Mouse (Mus musculus): ENCODE results near the gene Ak7. TPM values are rescaled to one million over a fixed set of nuclear protein-coding genes. Genes with fewer than 3 reads are reported as not detected.
A peak's percentile ranks its signal among the peaks of the same experiment; 100 is the strongest.

Ak7 gene
- polyA plus RNA-seq, 1 experiment from 2014 or later = 0.09 TPM

- no peak for ATAC-seq (ENCODE audit: insufficient number of reproducible peaks, insufficient read depth, low FRiP score, low TSS enrichment, low read depth)
- no peaks in the 10 kb centered on the region for H3K4me1 ChIP-seq (replicated peaks)
- H3K36me3 ChIP-seq = no peaks in the 10 kb centered on the region
- peaks cover 4% of the 10 kb centered on the region; the same call in 1 of the 2 replicates for H3K9me3 ChIP-seq
- H3K9ac ChIP-seq (replicated peaks) = no peak overlapping the region
- no peaks in the 10 kb centered on the region for H3K27me3 ChIP-seq
- no peak overlapping the region for H3K4me3 ChIP-seq (replicated peaks)
- 81% methylated on average over 2 of the region's 2 CpGs for WGBS
- no peak overlapping the region for H3K4me2 ChIP-seq
- no peak overlapping the region for H3K27ac ChIP-seq
Measured at GRCm38 (mm10) chr12:105758911-105759310, 53.1 kb downstream of the Ak7 start.

- no peak overlapping the region for H3K4me3 ChIP-seq (replicated peaks)
- H3K9me3 ChIP-seq = peaks cover under 1% of the 10 kb centered on the region; the same call in 1 of the 2 replicates
- no peak overlapping the region for H3K4me2 ChIP-seq
- WGBS = 24% methylated on average over 10 of the region's 10 CpGs
- no peaks in the 10 kb centered on the region for H3K36me3 ChIP-seq
- no peaks in the 10 kb centered on the region for H3K4me1 ChIP-seq (replicated peaks)
- no peak overlapping the region for H3K9ac ChIP-seq (replicated peaks)
- ATAC-seq (ENCODE audit: insufficient number of reproducible peaks, insufficient read depth, low FRiP score, low TSS enrichment, low read depth) = no peak
- no peak overlapping the region for H3K27ac ChIP-seq
- no peaks in the 10 kb centered on the region for H3K27me3 ChIP-seq
Measured at GRCm38 (mm10) chr12:105759849-105760478, 54.2 kb downstream of the Ak7 start.

GRCm38 (mm10) chr12:105761171-105761570, 55.4 kb downstream of the Ak7 start:
- no peak for ATAC-seq (ENCODE audit: insufficient number of reproducible peaks, insufficient read depth, low FRiP score, low TSS enrichment, low read depth)
- no peaks in the 10 kb centered on the region for H3K9me3 ChIP-seq
- no peaks in the 10 kb centered on the region for H3K4me1 ChIP-seq (replicated peaks)
- no peak overlapping the region for H3K27ac ChIP-seq
- no peaks in the 10 kb centered on the region for H3K27me3 ChIP-seq
- WGBS = 78% methylated on average over 11 of the region's 11 CpGs
- no peak overlapping the region for H3K4me2 ChIP-seq
- H3K9ac ChIP-seq (replicated peaks) = no peak overlapping the region
- H3K4me3 ChIP-seq (replicated peaks) = no peak overlapping the region
- H3K36me3 ChIP-seq = no peaks in the 10 kb centered on the region

- Histone ChIP-seq H3K27ac (no peak overlapping the region), H3K4me1 (replicated peaks) (no peaks in the 10 kb centered on the region), H3K4me3 (replicated peaks) (no peak overlapping the region), H3K36me3 (no peaks in the 10 kb centered on the region), H3K27me3 (no peaks in the 10 kb centered on the region), H3K4me2 (no peak overlapping the region), H3K9me3 (no peaks in the 10 kb centered on the region), H3K9ac (replicated peaks) (no peak overlapping the region)
- ATAC-seq (ENCODE audit: insufficient number of reproducible peaks, insufficient read depth, low FRiP score, low TSS enrichment, low read depth) = no peak
- WGBS = 70% methylated on average over 3 of the region's 3 CpGs
Measured at GRCm38 (mm10) chr12:105761629-105762028, 55.9 kb downstream of the Ak7 start.

DNA sequence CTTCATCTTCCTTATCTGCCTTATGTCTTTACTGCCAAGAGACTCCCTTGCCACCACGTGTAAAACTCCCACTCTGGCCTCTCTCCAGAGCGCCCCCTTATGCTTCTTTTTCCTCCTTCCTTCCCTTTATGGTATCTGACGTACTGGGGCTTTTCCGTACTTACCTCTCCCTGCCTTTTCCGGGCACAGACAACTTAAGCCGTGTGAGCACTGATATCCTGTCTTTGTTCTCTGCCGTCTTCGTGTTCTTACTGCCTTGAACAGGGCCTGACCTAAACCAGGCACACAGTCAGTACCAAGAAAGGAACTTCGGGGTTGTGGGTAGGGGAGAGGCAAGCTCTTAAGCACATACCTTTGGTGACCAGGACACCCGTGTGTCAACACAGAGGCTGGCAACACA, 63.9 kb downstream of the Ak7 start:
- no peak overlapping the region for H3K4me3 ChIP-seq (replicated peaks)
- no peaks in the 10 kb centered on the region for H3K27me3 ChIP-seq
- 78% methylated on average over 10 of the region's 10 CpGs for WGBS
- no peak for ATAC-seq (ENCODE audit: insufficient number of reproducible peaks, insufficient read depth, low FRiP score, low TSS enrichment, low read depth)
- no peaks in the 10 kb centered on the region for H3K9me3 ChIP-seq
- H3K36me3 ChIP-seq = no peaks in the 10 kb centered on the region
- no peak overlapping the region for H3K4me2 ChIP-seq
- H3K27ac ChIP-seq = no peak overlapping the region
- no peak overlapping the region for H3K9ac ChIP-seq (replicated peaks)
- H3K4me1 ChIP-seq (replicated peaks) = no peaks in the 10 kb centered on the region

DNA sequence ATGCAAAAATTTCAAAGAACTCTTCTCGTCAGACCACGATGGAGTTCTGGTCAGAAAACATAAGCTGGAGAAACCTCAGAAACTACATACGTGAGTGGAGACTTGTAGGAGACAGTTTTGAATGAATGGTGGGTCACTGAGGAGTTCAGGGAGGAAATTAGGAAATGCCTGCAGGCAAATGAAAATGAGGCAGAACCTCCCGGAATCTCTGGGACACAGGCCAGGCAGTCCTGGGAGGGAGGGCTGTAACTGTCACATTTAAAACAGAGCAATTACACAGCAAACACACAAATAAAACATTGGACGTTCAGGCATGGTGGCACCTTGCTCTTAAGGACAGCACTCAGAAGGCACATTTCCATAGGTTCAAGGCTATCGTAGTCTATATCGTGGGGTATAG, 69.1 kb downstream of the Ak7 start:
- no peak for ATAC-seq (ENCODE audit: insufficient number of reproducible peaks, insufficient read depth, low FRiP score, low TSS enrichment, low read depth)
- H3K9ac ChIP-seq (replicated peaks) = no peak overlapping the region
- no peak overlapping the region for H3K4me2 ChIP-seq
- H3K36me3 ChIP-seq = no peaks in the 10 kb centered on the region
- no peaks in the 10 kb centered on the region for H3K9me3 ChIP-seq
- H3K27ac ChIP-seq = no peak overlapping the region
- H3K4me1 ChIP-seq (replicated peaks) = no peaks in the 10 kb centered on the region
- 72% methylated on average over 7 of the region's 7 CpGs for WGBS
- no peaks in the 10 kb centered on the region for H3K27me3 ChIP-seq
- H3K4me3 ChIP-seq (replicated peaks) = no peak overlapping the region

DNA sequence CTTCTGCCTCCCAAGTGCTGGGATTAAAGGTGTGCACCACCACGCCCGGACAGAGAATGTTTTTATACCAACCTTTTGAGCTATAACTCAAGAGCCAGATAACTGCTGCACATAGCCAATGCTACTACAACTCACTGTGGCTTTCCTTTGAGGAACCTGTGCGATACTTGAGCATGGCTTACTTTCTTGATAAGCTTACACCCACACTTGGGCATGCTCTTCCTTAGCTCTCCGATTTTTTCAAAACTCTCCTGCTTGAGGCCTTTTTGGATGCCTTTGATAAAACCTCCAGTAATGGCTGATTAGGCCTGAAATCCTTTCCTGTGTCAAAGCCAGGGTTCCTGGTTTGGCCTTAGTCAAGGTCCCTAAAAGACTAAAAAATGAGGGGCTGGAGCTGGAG, 71.9 kb downstream of the Ak7 start:
- H3K27ac ChIP-seq = no peak overlapping the region
- H3K4me3 ChIP-seq (replicated peaks) = no peak overlapping the region
- no peak for ATAC-seq (ENCODE audit: insufficient number of reproducible peaks, insufficient read depth, low FRiP score, low TSS enrichment, low read depth)
- no peaks in the 10 kb centered on the region for H3K36me3 ChIP-seq
- no peaks in the 10 kb centered on the region for H3K27me3 ChIP-seq
- H3K9me3 ChIP-seq = no peaks in the 10 kb centered on the region
- H3K9ac ChIP-seq (replicated peaks) = no peak overlapping the region
- no peaks in the 10 kb centered on the region for H3K4me1 ChIP-seq (replicated peaks)
- 89% methylated on average over 4 of the region's 4 CpGs for WGBS
- H3K4me2 ChIP-seq = no peak overlapping the region

DNA sequence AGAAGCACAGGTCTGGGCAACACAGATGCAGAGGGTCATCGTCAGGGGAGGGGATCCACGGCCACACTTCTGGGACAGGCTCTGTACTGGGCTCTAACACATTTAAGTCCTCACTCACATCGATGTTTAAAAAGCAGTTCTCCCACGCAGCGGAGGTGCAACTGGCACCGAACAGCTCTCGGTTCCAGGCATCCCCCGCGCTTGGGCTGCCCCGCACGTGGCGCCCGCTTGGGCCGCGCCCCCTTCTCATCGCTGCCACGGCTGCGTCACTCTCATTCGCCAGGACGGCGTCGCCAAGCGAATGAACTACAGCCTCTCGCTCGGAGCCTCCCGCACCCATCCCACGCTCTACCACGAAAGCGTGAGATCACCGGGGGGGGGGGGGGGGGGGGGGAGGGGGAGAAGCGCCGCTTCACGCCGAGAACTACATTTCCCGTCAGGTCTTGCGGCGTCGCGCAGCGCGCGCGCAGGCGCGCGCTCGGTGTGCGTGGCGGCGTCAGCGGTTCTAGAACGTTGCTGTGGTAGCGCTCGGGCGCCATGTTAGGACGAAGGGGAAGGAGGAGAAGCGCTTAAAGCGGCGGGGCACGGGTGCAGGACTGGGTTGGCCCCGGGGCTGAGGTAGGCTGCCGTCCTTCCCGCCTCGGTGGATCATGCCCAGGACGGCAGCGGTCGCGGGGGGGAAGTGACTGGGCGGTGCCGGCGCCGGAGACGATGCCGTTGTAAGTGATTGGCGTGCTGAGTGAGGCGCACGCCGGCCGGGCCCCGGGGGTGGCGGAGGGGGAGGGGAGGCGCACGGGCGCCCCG, 78.6 kb downstream of the Ak7 start, which contains the start of gene Papola:
Papola (plus strand) TSS at position 499 of the 804 bp plus-strand sequence.
- Histone ChIP-seq H3K4me1 (replicated peaks) (peaks cover 15% of the 10 kb centered on the region), H3K4me2 (peak within 1 kb of the TSS; percentile 81), H3K36me3 (peaks cover 4% of the 10 kb centered on the region; the same call in 1 of the 2 replicates), H3K27ac (peak within 1 kb of the TSS; percentile 96), H3K4me3 (replicated peaks) (peak within 1 kb of the TSS; percentile 94), H3K9ac (replicated peaks) (peak within 1 kb of the TSS; percentile 94), H3K27me3 (no peaks in the 10 kb centered on the region), H3K9me3 (no peaks in the 10 kb centered on the region)
- ATAC-seq (ENCODE audit: insufficient number of reproducible peaks, insufficient read depth, low FRiP score, low TSS enrichment, low read depth) = peak; percentile 92
- under 1% methylated on average over 74 of the region's 85 CpGs for WGBS

DNA sequence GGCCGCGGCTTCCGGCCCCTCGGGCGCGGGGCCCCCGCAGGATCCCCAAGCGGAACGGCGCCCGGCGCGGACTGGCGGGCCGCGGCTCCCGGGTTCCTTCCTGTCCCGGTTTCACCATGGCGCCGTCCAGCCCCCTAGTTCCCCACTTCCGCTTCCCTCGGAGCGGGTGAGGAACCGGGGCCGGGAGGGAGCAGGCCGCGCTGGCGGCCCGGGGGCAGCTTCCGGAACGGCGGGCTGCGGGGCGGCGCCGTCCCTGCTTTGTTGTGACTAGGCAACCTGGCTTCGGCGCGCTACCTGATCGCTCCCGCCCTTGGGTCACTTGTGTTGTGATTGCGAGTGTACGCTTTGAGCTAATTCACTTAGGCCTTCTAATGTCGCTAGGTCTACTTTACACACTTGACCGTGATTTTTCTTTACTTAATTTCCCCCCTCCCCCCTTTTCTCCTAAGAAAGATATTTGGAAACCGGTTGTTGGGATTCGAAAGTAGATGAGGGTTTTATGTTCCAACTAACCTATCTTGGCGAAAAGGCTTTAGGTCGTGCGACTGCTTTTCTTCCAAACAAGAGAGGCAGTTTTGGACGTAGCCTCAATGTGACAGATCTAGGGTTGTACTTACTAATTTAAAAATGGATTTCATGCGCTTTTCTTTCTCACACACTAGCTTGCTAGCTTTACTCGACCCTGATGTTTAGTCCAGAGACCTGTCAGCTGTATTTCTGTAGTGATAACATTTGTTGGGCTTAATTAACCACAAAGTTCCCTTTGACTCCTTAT, 79.4 kb downstream of the Ak7 start:
- ATAC-seq (ENCODE audit: insufficient number of reproducible peaks, insufficient read depth, low FRiP score, low TSS enrichment, low read depth) = peak; percentile 37
- under 1% methylated on average over 53 of the region's 53 CpGs for WGBS
- H3K4me2 ChIP-seq = peak overlapping the region; percentile 81

GRCm38 (mm10) chr12:105786113-105786512, 80.3 kb downstream of the Ak7 start:
- no peak overlapping the region for H3K27ac ChIP-seq
- H3K27me3 ChIP-seq = no peaks in the 10 kb centered on the region
- no peaks in the 10 kb centered on the region for H3K9me3 ChIP-seq
- peaks cover 4% of the 10 kb centered on the region; the same call in 1 of the 2 replicates for H3K36me3 ChIP-seq
- no peak for ATAC-seq (ENCODE audit: insufficient number of reproducible peaks, insufficient read depth, low FRiP score, low TSS enrichment, low read depth)
- peak overlapping the region; percentile 94 for H3K4me3 ChIP-seq (replicated peaks)
- peak overlapping the region; percentile 81 for H3K4me2 ChIP-seq
- H3K9ac ChIP-seq (replicated peaks) = no peak overlapping the region; the same call in 1 of the 2 replicates
- H3K4me1 ChIP-seq (replicated peaks) = peaks cover 15% of the 10 kb centered on the region
- WGBS = 83% methylated on average over 1 of the region's 1 CpGs

More for the DNA sequence above, 79.4 kb downstream of the Ak7 start:
- peak overlapping the region; percentile 96 for H3K27ac ChIP-seq
- H3K4me3 ChIP-seq (replicated peaks) = peak overlapping the region; percentile 94
- H3K9me3 ChIP-seq = no peaks in the 10 kb centered on the region
- peaks cover 4% of the 10 kb centered on the region; the same call in 1 of the 2 replicates for H3K36me3 ChIP-seq
- no peaks in the 10 kb centered on the region for H3K27me3 ChIP-seq
- peaks cover 15% of the 10 kb centered on the region for H3K4me1 ChIP-seq (replicated peaks)
- H3K9ac ChIP-seq (replicated peaks) = peak overlapping the region; percentile 94

DNA sequence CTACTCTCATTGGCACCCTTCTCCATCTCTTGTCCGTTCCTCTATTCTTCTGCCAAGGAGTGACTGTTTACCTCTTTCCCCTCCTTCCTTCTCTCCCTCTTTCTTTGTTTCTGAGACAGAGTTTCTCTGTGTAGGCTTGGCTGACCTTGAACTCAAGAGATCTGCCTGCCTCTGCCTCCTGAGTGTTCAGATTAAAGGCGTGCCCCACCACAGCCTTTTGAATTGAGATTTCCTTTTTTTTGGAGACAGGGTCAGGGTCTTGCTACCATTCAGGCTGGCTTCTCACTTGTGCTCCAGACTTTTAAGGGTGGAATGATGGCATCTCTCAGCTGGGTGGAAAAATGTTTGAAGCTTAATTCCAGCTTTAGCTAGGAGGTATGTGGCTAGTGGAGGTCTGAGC, 81.8 kb downstream of the Ak7 start:
- ATAC-seq (ENCODE audit: insufficient number of reproducible peaks, insufficient read depth, low FRiP score, low TSS enrichment, low read depth) = no peak
- Histone ChIP-seq H3K27me3 (no peaks in the 10 kb centered on the region), H3K4me1 (replicated peaks) (peaks cover 15% of the 10 kb centered on the region), H3K9me3 (no peaks in the 10 kb centered on the region), H3K36me3 (peaks cover 4% of the 10 kb centered on the region; the same call in 1 of the 2 replicates), H3K9ac (replicated peaks) (no peak overlapping the region), H3K4me2 (no peak overlapping the region), H3K4me3 (replicated peaks) (no peak overlapping the region), H3K27ac (no peak overlapping the region)
- WGBS = 97% methylated on average over 2 of the region's 2 CpGs

Measured in limb, embryonic 12.5 days (tissue).